Mouse (Mus musculus) urinary bladder, postnatal 4 days (tissue): ENCODE data around the gene Fgb.

Experiments used
- DNase-seq, 2 experiments: peaks; one replicate each; pipeline ENCODE4 v3.0.0; 2021 to 2022; ENCODE audit warnings: low spot score in 2 of 2

The Fgb gene

GRCm38 (mm10) chr3:83049680-83050079, at the start of gene Fgb:
Gene Fgb, minus strand, starts transcription at chr3:83049863.
- DNase-seq = no peak

DNA sequence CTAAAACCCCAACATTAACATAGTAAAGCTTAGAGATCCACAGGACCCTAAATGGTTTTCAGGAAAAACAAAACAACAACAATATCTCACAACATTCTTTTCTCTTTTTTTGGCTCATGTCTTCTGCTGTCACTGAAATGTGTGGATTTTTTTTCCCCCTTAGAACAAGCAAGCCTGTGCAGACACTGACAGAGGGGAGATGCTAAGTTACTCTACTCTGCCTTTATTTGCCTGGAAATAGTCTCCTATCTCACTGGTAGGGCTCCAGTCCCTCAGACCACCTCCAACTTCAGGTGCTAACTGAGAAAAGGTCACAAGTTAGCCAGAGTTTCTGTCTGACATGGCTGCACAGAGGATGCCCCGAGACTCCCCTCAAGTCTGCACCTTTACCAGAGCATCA, 49.5 kb upstream of the Fgb start:
- DNase-seq = no peak

DNA sequence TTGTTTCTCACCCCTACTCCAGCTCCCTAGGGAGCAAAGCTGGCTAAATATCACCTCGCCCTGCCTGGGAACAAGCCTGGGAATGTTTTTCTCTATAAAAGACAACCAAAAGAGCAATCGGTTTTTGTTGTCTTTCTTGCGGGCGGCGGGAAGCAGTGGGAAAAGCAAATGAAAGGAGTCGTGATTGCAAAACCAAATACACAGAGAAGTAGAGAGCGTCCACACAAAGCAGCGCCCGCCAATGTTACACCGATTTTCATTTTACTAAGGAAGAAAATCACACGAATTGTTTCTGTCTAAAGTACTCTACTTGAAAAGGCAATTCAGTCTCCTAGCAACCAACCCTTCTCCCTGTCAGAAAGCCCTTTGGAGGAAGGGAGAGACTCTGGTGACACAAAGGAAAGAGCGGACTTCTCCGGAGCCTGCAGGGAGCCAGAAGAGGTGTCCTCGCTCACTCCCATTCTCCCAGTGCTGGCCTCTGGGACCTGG, 48.9 kb upstream of the Fgb start:
- DNase-seq = no peak

- no peak for DNase-seq
Observed at GRCm38 (mm10) chr3:83097586-83097985, 47.9 kb upstream of the Fgb start.

DNA sequence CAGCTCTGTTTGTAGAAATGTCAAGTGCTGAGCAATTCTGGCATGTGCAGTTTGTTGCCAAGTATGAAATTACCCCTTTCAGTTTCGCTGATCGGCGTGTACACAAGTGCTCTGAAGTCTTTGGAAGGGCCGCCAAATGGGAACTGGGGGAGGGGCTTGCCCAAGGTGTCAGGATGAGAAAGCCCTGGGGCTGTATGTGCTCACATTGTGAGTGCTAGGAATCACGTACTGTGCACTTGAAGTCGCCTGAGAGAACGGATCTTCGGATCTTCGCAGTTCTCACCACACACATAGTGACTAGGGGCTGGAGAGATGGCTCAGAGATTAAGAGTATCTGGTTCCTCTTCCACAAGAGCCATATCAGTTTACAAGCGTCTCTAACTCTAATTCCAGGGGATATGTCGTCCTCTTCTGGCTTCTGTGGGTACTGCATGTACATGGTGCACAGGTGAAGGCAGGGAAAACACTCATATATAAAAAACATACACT, 30.9 kb upstream of the Fgb start:
- peak in 1 of 2 experiments; percentile 63 for DNase-seq

DNA sequence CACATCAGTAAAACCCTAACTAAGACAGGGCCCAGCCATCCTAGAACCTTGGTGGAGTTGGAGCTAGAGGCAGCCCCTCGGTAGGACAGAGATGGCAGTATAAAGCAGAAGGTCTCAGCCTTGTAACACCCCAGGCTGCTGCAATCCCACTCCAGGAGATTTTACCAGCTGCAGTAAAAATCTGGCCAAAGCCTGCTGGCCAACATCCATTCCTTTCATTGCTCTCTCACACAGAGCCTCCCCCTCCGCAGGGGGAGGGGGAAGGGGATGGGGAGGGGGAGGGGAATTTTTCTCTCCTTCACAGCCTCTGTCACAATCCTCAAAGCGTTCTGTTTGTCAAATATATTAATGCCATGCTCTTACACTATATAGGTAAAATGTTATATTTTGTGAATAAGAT, 26.9 kb upstream of the Fgb start:
- peak in 1 of 2 experiments; percentile 56 for DNase-seq

DNA sequence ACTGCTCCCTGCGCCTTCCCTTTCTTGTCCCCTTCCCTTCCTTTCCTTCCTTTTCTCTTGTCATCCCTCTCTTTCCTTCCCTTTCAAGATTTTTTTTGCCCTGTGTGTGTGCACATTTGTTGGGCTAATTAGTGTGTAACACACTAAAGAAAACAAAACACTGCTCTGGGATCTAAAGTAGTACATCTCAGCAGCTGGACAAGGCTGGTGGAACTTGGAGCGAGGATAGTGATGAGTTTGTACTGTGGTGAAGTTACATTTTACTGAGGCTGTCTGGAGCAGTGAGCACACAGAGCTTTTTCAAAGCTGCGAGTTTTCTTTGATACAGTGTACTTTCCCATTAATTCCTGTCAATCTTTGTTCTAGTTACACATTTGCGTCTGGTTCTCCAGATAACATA, 20.6 kb upstream of the Fgb start:
- DNase-seq = no peak

GRCm38 (mm10) chr3:83068869-83069268, 19.2 kb upstream of the Fgb start:
- peak in 1 of 2 experiments; percentile 52 for DNase-seq

DNA sequence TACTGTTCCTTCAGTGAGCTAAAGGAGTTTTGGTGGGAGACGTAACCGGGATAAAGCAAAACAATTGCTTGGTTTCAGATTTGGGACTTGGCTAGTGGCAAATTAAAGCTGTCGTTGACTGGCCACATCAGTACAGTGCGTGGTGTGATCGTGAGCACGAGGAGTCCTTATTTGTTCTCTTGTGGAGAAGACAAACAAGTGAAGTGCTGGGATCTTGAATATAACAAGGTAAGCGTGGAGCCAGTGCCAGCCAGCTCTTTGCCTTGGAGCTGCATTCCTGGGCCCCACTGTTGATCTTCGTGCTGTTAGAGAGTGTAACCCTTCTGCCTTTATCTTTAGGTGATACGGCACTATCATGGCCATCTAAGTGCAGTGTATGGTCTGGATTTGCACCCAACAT, 18.3 kb upstream of the Fgb start:
- DNase-seq = peak in 1 of 2 experiments; percentile 26

- DNase-seq = no peak
Observed at GRCm38 (mm10) chr3:83057046-83057445, 7.4 kb upstream of the Fgb start.

DNA sequence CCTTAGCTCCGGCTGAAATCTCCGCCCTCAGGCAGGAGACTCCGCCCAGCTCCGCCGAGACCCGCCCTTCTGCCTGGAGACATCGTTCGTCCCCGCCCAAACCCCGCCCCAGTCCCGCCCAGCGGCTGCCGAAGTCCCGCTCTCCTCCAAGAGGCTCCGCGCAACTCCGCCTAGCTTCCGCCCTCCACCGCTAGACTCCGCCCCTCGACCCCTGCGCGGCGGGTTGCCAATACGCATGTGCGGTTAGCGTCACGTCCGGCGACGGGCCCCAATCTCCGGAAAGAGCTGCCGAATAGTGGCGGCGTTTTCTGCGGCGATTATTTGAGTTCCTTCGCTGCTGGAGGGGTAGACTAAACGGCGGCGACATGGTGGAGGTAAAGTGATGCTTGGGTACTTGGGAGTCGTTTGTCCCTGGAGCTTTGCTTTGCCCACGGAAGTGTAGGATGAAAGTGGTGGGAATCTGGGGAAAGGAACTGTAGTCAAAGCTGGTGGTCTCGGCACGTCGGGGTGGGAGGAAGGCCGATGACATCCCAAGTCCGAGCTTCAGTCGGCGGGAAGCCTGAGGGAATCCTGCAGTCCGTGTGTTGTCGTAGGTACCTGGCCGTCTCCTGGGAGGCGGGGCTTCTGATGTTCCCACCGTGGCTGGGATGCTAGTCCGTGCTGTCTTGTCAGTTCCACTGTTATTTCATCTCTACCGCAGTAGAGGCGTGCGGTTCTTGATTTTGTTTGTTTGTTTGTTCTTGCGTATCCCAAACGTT, 5.8 kb upstream of the Fgb start, which contains the start of gene Plrg1:
Gene Plrg1 (plus strand): TSS at position 242 of the 758 bp plus-strand sequence.
- DNase-seq = peak; percentile 98 to 100

- DNase-seq = no peak
Observed at GRCm38 (mm10) chr3:83054759-83055158, 5.1 kb upstream of the Fgb start.

- DNase-seq = no peak
Observed at GRCm38 (mm10) chr3:83053758-83054157, 4.1 kb upstream of the Fgb start.

GRCm38 (mm10) chr3:83053126-83053525, 3.5 kb upstream of the Fgb start:
- DNase-seq = no peak

DNA sequence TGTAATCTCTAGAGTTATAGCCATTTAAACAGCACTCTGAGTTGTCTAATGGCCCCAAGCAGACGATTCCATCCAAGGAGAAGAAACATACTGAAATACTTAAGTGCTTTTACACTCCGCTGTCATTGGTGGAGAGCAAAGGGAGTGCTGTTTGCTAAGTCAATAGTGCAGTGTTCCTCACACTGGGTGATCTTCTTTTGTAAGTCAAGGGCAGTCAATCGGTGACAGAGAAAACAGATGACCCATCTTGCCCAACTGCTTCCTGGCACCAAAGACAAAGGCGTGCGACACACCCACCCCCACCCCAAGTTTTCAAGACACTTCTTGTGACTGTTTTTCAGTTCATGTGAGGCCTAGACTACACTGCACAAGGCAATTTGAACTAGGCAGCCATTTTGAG, 2.4 kb upstream of the Fgb start:
- DNase-seq = no peak

DNA sequence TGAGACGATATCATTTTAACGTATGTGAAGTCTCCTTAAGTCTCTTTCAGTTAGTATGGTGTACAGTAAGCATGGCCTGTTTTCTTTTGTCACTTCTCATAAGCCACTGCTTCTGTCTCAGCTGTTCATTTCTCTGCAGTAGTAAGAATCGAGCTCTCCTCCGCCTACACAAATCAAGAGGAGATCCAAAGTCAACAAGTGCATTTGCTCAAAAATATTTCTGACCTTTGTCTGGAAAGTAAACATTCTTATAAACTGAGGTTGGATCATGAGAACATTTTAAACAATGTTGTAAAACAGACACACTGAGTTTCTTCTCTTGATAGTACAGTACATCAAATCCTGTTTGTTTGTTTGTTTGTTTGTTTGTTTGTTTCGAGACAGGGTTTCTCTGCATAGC, 998 bp upstream of the Fgb start:
- no peak for DNase-seq

DNA sequence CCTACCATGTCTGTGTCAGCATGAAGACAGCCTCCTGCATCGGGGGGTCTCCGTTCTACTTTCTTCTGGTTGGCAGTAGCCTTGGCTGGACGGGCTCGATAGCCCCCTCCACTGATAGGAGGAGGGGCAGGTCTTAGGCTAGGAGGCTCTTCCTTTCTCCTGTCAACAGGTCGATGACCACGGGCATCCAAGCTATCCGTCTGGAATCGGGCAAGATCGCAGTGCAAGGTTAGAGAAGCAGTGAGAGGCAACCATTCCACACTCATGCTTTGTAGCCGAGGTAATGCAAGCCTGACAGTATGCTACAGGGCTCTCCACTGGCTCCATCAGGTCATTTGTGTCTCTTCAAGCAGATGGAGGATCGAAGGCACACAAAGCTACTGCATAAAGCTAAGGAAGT, 3.0 kb downstream of the Fgb start:
- no peak for DNase-seq

DNA sequence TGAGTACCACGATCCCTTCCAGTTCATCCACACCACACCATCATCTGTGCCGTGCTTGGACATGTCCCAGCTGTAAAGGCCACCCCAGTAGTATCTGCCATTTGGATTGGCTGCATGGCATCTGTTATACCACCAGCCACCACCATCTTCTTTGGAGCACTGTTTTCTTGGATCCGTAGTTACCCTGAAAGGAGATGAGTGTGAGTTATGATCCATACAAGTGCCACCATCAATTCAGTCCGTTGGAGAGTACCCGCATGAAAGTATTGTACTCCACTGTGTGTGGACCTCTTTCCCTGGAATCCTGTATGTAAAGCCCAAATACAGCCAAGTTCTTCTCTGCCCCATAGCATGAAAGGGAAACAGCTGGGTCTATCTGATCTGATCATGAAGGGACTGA, 7.2 kb downstream of the Fgb start:
- no peak for DNase-seq

- no peak for DNase-seq
Observed at GRCm38 (mm10) chr3:83039666-83040065, 10.0 kb downstream of the Fgb start.

DNA sequence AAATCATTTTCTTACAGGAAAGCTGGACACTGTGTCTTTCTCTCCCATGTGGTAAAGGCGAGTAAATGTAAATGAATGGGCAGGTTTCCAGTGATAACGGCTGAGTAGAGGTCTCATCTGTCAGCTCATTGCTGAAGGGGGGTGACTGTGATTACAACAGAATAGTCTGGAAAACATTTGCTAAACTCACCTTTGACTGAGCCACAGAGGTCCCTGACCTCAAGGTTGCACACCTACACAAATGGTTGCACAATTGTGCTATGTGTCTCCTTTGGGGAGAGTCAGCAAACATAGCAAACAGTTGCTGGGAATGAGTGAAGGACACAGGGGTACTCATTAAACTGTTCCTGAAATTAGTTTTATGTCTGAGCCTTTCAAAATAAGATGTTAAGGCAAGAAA, 10.8 kb downstream of the Fgb start:
- DNase-seq = no peak

- DNase-seq = no peak
Observed at GRCm38 (mm10) chr3:83033801-83034200, 15.9 kb downstream of the Fgb start.

- no peak for DNase-seq
Observed at GRCm38 (mm10) chr3:83032746-83033308, 16.8 kb downstream of the Fgb start.

DNA sequence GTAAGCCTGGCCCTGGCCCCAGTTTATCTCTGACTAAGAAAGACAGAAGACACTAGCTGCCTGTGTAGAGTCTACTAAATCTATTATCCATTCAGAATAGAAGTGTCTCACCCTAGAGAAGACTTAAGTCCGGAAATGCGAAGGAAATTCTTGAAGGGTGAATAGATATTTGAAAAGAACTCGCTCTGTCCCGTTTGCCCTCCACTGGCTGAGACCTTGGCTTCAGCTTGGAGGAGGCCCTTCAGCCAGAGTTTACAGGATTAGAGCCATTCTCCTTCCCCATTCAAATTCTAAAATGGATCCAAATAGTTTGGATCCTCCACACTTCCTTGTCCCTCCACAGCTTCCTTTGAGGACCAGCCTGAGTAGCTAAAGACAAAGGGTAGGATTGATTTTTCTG, 19.3 kb downstream of the Fgb start:
- DNase-seq = no peak
